Mouse (Mus musculus) embryonic facial prominence, embryonic 14.5 days (tissue): ENCODE measurements around the gene Ntrk2. TPM values are rescaled to one million over a fixed set of nuclear protein-coding genes. Genes with fewer than 3 reads are reported as not detected.

ENCODE experiments used
- ATAC-seq: fragments of 200-750 bp; cut with Nextera tagmentation; 2 replicates; pipeline ENCODE4 v1.8.0; 2017; ENCODE audit warnings: low read depth, moderate number of reproducible peaks, moderate TSS enrichment
- DNase-seq: peaks from one replicate; pipeline ENCODE4 v3.0.0-alpha.2; 2015; ENCODE audit warnings: low spot score
- H3K27ac ChIP-seq: fragments of 300-500 bp; sonication (generic); replicated peaks from 2 replicates; pipeline ENCODE4 v1.5.1; 2014; ENCODE audit warnings: low read depth, mild to moderate bottlenecking, low read length, moderate library complexity
- H3K27me3 ChIP-seq: fragments of 300-500 bp; sonication (generic); replicated peaks from 2 replicates; pipeline ENCODE4 v1.6.1; 2014; ENCODE audit warnings: low read length; ENCODE audit not compliant: control insufficient read depth, insufficient read depth
- H3K36me3 ChIP-seq: fragments of 300-500 bp; sonication (generic); 2 replicates; pipeline ENCODE4 v1.6.1; 2014; ENCODE audit warnings: low read length, mixed read lengths; ENCODE audit not compliant: control insufficient read depth, insufficient read depth
- H3K4me1 ChIP-seq: fragments of 300-500 bp; sonication (generic); 2 replicates; pipeline ENCODE4 v1.6.1; 2014; ENCODE audit warnings: antibody characterized with exemption, low read length; ENCODE audit not compliant: control insufficient read depth, insufficient read depth
- H3K4me2 ChIP-seq: fragments of 300-500 bp; sonication (generic); 2 replicates; pipeline ENCODE4 v1.6.1; 2014; ENCODE audit warnings: low read depth, mild to moderate bottlenecking, low read length, moderate library complexity, mixed read lengths
- H3K4me3 ChIP-seq: fragments of 300-500 bp; sonication (generic); 2 replicates; pipeline ENCODE4 v1.5.1; 2014; ENCODE audit warnings: low read depth, mild to moderate bottlenecking, low read length
- H3K9ac ChIP-seq: fragments of 300-500 bp; sonication (generic); 2 replicates; pipeline ENCODE4 v1.6.1; 2014; ENCODE audit warnings: low read depth, mild to moderate bottlenecking, low read length, moderate library complexity, mixed read lengths
- H3K9me3 ChIP-seq: fragments of 300-500 bp; sonication (generic); 2 replicates; pipeline ENCODE4 v1.6.1; 2016; ENCODE audit warnings: low read length; ENCODE audit not compliant: control insufficient read depth
- WGBS: fragments of 180-500 bp; shearing (Covaris S2); extraction: QIAGEN DNeasy Blood & Tissue Kit; methylation state at CpG from one replicate; pipeline ENCODE4 v1.1.7; 2014; 5-methylcytosine and 5-hydroxymethylcytosine counted together
- polyA plus RNA-seq: library from polyadenylated mRNA; unstranded; fragments of >200 nt; fragmentation: Nextera tagmentation; extraction: Ambion mirVana; gene quantifications from 2 replicates; pipeline ENCODE4 v1.2.1, GENCODE M21; 2014

The Ntrk2 gene
- polyA plus RNA-seq, result 43.9 and 46.3 TPM in 2 replicates

DNA sequence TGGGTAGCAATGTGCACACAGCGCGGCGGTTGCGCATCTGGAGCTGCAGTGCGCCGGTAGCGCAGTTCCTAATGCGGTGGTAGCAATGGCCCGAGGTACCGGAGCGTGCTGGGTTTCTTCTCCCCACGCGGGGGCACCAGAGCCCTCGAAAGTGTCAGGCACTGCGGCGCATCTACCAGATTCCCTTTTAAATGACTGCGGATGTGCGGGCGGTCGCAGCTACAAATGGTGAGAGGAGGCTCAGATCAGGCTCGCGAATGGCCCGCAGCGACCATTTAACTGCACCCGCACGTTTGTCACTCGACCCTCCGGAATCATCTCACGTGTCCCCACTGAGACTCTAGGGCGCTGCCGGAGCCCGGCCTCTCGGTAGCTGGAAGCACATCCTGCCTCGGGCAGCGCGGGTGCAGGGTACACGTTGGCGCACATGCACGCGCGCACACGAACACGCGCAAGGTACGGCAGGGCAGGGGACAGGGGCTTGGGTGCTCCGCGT is at the start of gene Ntrk2:
Ntrk2 (plus strand) TSS at position 173 of the 496 bp plus-strand sequence.
- WGBS, result 0% methylated on average over 39 of the region's 47 CpGs
- Histone ChIP-seq H3K4me3 (peak within 1 kb of the TSS; percentile 59), H3K9me3 (0 out of 2 replicates have a peak, but pooled peaks cover 6% of the 10 kb centered on the region), H3K27ac (peak within 1 kb of the TSS; percentile 68), H3K4me1 (peaks cover 6% of the 10 kb centered on the region), H3K27me3 (peaks cover 50% of the 10 kb centered on the region), H3K9ac (peak within 1 kb of the TSS; percentile 70), H3K36me3 (no peaks in the 10 kb centered on the region), H3K4me2 (peak within 1 kb of the TSS; percentile 98)
- DNase-seq (peak; percentile 95), ATAC-seq (peak; percentile 88)

DNA sequence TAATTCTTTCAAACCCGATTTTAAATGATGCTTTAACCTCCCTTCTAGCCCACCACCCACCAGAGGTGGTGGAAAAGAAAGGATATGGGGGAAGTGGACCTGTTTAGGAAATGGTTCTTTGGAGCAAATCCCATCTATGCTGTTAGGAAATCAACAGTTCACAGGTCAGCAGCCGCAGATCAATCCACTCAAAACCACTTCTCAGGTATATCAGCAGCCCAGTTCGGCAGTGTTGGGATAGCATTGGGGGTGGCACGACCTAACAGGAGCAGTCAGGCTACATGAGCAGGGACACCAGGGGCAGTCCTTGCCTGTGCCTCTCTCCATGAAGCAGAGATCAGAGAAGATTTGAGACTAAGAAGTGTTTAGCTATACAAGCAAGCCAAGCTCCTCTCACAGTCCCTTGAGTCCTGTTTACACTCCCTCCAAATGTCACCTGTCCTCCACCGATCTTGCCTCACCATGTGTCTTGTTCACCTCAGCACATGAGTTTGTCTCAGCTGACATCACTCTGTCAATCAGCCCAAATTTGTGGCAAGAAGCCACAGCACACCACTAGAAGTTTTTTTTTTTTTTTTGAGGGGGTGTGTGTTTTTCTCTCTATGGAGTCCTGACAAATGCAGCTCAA is 45.3 kb upstream of the Ntrk2 start:
- Histone ChIP-seq H3K9ac (no peak overlapping the region), H3K4me3 (no peak overlapping the region), H3K4me1 (no peaks in the 10 kb centered on the region), H3K9me3 (0 out of 2 replicates have a peak, but pooled peaks cover 3% of the 10 kb centered on the region), H3K27ac (no peak overlapping the region), H3K27me3 (no peaks in the 10 kb centered on the region), H3K36me3 (no peaks in the 10 kb centered on the region), H3K4me2 (no peak overlapping the region)
- WGBS, result 78% methylated on average over 5 of the region's 5 CpGs
- DNase-seq (no peak), ATAC-seq (no peak)

DNA sequence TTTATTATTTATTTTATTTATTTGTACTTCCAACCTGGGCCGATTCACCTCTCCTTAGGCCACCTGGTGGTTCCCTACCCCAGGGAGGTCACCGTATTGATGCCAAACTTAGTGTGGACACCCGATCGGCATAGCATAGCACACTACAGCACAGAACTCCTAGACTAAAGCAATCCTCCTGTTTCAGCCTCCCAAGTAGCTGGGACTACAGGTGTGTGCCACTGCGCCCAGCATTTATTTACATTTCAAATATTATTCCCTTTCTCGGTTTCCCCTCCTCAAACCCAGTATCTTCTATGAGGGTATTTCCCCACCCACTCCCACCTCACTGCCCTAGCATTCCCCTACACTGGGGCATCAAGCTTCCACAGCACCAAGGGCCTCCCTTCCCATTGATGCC is 38.1 kb upstream of the Ntrk2 start:
- Histone ChIP-seq H3K27me3 (no peaks in the 10 kb centered on the region), H3K9me3 (no peaks in the 10 kb centered on the region), H3K27ac (no peak overlapping the region), H3K4me3 (no peak overlapping the region), H3K4me1 (no peaks in the 10 kb centered on the region), H3K4me2 (no peak overlapping the region), H3K9ac (no peak overlapping the region), H3K36me3 (no peaks in the 10 kb centered on the region)
- WGBS, result 96% methylated on average over 6 of the region's 6 CpGs
- DNase-seq (no peak), ATAC-seq (no peak)

- Histone ChIP-seq H3K4me2 (no peak overlapping the region), H3K9me3 (no peaks in the 10 kb centered on the region), H3K9ac (no peak overlapping the region), H3K27me3 (no peaks in the 10 kb centered on the region), H3K4me3 (no peak overlapping the region), H3K27ac (no peak overlapping the region), H3K36me3 (no peaks in the 10 kb centered on the region), H3K4me1 (no peaks in the 10 kb centered on the region)
- ATAC-seq (no peak), DNase-seq (no peak)
- 85% methylated on average over 2 of the region's 2 CpGs for WGBS
Observed at GRCm38 (mm10) chr13:58769438-58769837, 36.9 kb upstream of the Ntrk2 start.

- no peaks in the 10 kb centered on the region for H3K27me3 ChIP-seq
- ATAC-seq (no peak), DNase-seq (no peak)
- no peak overlapping the region for H3K4me2 ChIP-seq
- no peak overlapping the region for H3K9ac ChIP-seq
- H3K4me1 ChIP-seq, result no peaks in the 10 kb centered on the region
- 92% methylated on average over 14 of the region's 14 CpGs for WGBS
- no peaks in the 10 kb centered on the region for H3K36me3 ChIP-seq
- 0 out of 2 replicates have a peak, but pooled peaks cover 3% of the 10 kb centered on the region for H3K9me3 ChIP-seq
- H3K4me3 ChIP-seq, result no peak overlapping the region
- no peak overlapping the region for H3K27ac ChIP-seq
Observed at GRCm38 (mm10) chr13:58779261-58779660, 27.1 kb upstream of the Ntrk2 start.

DNA sequence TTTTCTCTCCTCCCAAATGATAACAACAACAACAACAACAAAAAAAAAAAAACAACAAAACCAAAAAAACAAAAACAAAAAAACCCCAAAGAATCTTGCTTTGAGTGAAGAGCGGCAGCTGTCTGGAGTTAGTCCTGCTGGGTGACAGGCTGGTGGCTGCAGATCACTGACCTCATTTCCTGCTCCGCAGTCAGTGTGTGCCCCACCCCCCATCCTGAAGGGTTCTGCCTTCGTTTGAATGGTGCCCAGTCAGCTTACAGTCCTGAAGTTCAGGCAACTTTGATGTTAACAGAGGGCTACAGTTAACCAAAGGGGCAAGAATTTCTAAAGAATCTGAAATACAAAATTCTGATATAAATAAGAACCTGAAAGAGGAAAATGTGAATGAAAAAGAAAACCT is 19.9 kb upstream of the Ntrk2 start:
- Histone ChIP-seq H3K36me3 (no peaks in the 10 kb centered on the region), H3K4me2 (no peak overlapping the region), H3K9me3 (0 out of 2 replicates have a peak, but pooled peaks cover 3% of the 10 kb centered on the region), H3K27ac (no peak overlapping the region), H3K4me3 (no peak overlapping the region), H3K9ac (no peak overlapping the region), H3K27me3 (no peaks in the 10 kb centered on the region), H3K4me1 (no peaks in the 10 kb centered on the region)
- DNase-seq (peak; percentile 36), ATAC-seq (no peak)
- WGBS, result 10% methylated on average over 3 of the region's 3 CpGs

DNA sequence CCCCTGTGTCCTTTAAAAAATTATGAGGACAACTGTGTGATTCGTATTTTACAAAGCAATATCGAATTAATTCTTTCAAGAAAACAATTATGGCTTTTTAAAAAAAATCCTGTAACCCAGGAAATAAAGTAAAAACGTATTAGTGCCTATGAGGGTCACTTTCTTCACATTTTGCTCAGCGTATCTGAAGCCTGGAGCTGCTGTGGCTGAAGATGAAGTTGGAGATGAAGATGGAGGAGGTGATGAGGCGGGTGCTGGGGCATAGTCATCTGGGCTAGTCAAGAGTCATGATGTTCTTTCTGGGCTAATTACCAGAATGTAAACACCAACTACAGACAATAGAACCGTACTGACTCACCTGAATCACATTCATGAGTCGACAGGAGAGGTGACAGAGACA is 15.6 kb upstream of the Ntrk2 start:
- H3K4me1 ChIP-seq, result no peaks in the 10 kb centered on the region
- H3K9me3 ChIP-seq, result no peaks in the 10 kb centered on the region
- no peak overlapping the region for H3K4me2 ChIP-seq
- 84% methylated on average over 7 of the region's 7 CpGs for WGBS
- ATAC-seq (no peak), DNase-seq (no peak)
- no peak overlapping the region for H3K4me3 ChIP-seq
- H3K27me3 ChIP-seq, result no peaks in the 10 kb centered on the region
- no peak overlapping the region for H3K9ac ChIP-seq
- no peaks in the 10 kb centered on the region for H3K36me3 ChIP-seq
- no peak overlapping the region for H3K27ac ChIP-seq

DNA sequence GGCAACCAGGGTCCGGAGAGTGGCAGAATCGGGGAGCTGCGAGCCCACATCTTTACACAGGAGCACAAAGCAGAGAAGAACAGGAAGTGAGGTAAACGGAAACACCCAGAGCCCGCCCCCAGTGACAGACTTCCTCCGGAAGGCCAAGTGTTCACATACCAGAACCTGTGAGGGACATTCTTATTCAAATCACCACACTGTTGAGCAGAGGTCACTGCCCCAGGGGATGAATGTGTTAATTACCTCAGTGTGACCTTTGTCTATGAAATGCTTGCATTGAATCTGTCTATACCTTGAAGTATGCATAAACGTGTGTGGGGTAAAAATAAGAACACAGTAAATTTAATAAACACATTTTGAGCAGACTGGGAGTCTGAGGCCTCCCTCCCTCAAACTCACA is 9.0 kb upstream of the Ntrk2 start:
- DNase-seq (no peak), ATAC-seq (no peak)
- 93% methylated on average over 7 of the region's 7 CpGs for WGBS
- Histone ChIP-seq H3K4me1 (no peaks in the 10 kb centered on the region), H3K27me3 (no peaks in the 10 kb centered on the region), H3K4me3 (no peak overlapping the region), H3K4me2 (no peak overlapping the region), H3K27ac (no peak overlapping the region), H3K36me3 (no peaks in the 10 kb centered on the region), H3K9ac (no peak overlapping the region), H3K9me3 (0 out of 2 replicates have a peak, but pooled peaks cover under 1% of the 10 kb centered on the region)

GRCm38 (mm10) chr13:58801291-58801690 is 5.1 kb upstream of the Ntrk2 start:
- Histone ChIP-seq H3K36me3 (no peaks in the 10 kb centered on the region), H3K9ac (no peak overlapping the region), H3K4me3 (no peak overlapping the region), H3K27me3 (peaks cover 11% of the 10 kb centered on the region), H3K4me1 (no peaks in the 10 kb centered on the region), H3K9me3 (0 out of 2 replicates have a peak, but pooled peaks cover 6% of the 10 kb centered on the region), H3K27ac (no peak overlapping the region), H3K4me2 (no peak overlapping the region)
- DNase-seq (no peak), ATAC-seq (no peak)
- 88% methylated on average over 3 of the region's 3 CpGs for WGBS
